Mouse (Mus musculus) midbrain, postnatal 0 days (tissue): ENCODE measurements around the gene Meis1. TPM values are rescaled to one million over a fixed set of nuclear protein-coding genes. Genes with fewer than 3 reads are reported as not detected.

Source experiments
- ATAC-seq: fragments of 200-750 bp; cut with Nextera tagmentation; 2 replicates; pipeline ENCODE4 v1.8.0; 2017; ENCODE audit warnings: moderate number of reproducible peaks, mild to moderate bottlenecking, moderate TSS enrichment, moderate library complexity; ENCODE audit not compliant: low FRiP score
- DNase-seq: peaks from one replicate; pipeline ENCODE4 v3.0.0-alpha.2; 2015; ENCODE audit warnings: low spot score
- H3K27ac ChIP-seq: fragments of 300-500 bp; sonication (generic); 2 replicates; pipeline ENCODE4 v1.5.1; 2014; ENCODE audit warnings: low read depth, mild to moderate bottlenecking, low read length, mixed read lengths
- H3K27me3 ChIP-seq: fragments of 300-500 bp; sonication (generic); 2 replicates; pipeline ENCODE4 v1.6.1; 2014; ENCODE audit warnings: low read length, control low read depth, mixed read lengths; ENCODE audit not compliant: insufficient read depth
- H3K36me3 ChIP-seq: fragments of 300-500 bp; sonication (generic); 2 replicates; pipeline ENCODE4 v1.6.1; 2014; ENCODE audit warnings: low read length, control low read depth, mixed read lengths; ENCODE audit not compliant: insufficient read depth
- H3K4me1 ChIP-seq: fragments of 300-500 bp; sonication (generic); 2 replicates; pipeline ENCODE4 v1.6.1; 2014; ENCODE audit warnings: mild to moderate bottlenecking, control low read depth, antibody characterized with exemption, low read length, mixed read lengths; ENCODE audit not compliant: insufficient read depth
- H3K4me2 ChIP-seq: fragments of 300-500 bp; sonication (generic); 2 replicates; pipeline ENCODE4 v1.6.1; 2014; ENCODE audit warnings: low read depth, mild to moderate bottlenecking, low read length, mixed read lengths; ENCODE audit not compliant: poor library complexity, severe bottlenecking
- H3K4me3 ChIP-seq: fragments of 300-500 bp; sonication (generic); 2 replicates; pipeline ENCODE4 v1.5.1; 2014; ENCODE audit warnings: low read depth, mild to moderate bottlenecking, low read length, moderate library complexity
- H3K9ac ChIP-seq: fragments of 300-500 bp; sonication (generic); replicated peaks from 2 replicates; pipeline ENCODE4 v1.6.1; 2014; ENCODE audit warnings: mild to moderate bottlenecking, low read length, moderate library complexity, mixed read lengths; ENCODE audit not compliant: poor library complexity, severe bottlenecking
- H3K9me3 ChIP-seq: fragments of 300-500 bp; sonication (generic); 2 replicates; pipeline ENCODE4 v1.6.1; 2016; ENCODE audit warnings: low read length, control low read depth
- CTCF ChIP-seq: IDR thresholded peaks from 2 replicates; pipeline ENCODE4 v1.5.1; 2016; ENCODE audit warnings: antibody characterized with exemption, mild to moderate bottlenecking
- WGBS: fragments of 180-500 bp; shearing (Covaris S2); extraction: QIAGEN DNeasy Blood & Tissue Kit; methylation state at CpG from one replicate; pipeline ENCODE4 v1.1.7; 2014; 5-methylcytosine and 5-hydroxymethylcytosine counted together
- polyA plus RNA-seq: library from polyadenylated mRNA; unstranded; fragments of >200 nt; fragmentation: Nextera tagmentation; extraction: Ambion mirVana; gene quantifications from 2 replicates; pipeline ENCODE4 v1.2.1, GENCODE M21; 2015
- total RNA-seq: library from RNA; depleted of rRNA; stranded (reverse); fragments of >200 nt; gene quantifications from 2 replicates; pipeline ENCODE4 v1.2.3, GENCODE M21; 2014

The Meis1 gene
- total and polyA plus RNA-seq, 2 experiments from 2014 or later: 16.1 to 40.1 TPM

DNA sequence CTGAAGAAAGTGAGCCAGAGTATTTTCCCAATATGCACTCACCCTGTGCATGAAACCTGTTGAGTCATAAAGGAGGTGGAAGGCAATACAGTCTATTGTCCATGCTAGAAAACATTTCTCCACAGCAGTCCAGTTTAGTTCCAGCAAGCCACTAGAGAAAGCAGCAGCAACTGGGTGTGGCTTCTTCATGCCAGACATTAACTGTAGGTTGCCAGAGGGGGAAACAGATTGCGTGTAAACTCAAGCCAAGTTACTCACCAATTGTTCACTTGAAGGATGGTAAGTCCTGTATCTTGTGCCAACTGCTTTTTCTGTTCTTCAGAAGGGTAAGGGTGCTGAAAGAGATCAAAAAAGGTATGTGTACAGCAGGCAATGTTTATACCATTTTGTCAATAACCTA, 113.4 kb downstream of the Meis1 start:
- no peaks in the 10 kb centered on the region for H3K9me3 ChIP-seq
- H3K27me3 ChIP-seq: no peaks in the 10 kb centered on the region
- no peaks in the 10 kb centered on the region for H3K4me1 ChIP-seq
- no peak overlapping the region for H3K9ac ChIP-seq
- no peak for TF ChIP-seq CTCF
- H3K36me3 ChIP-seq: no peaks in the 10 kb centered on the region
- H3K4me3 ChIP-seq: no peak overlapping the region
- DNase-seq (no peak), ATAC-seq (no peak)
- WGBS: 97% methylated on average over 1 of the region's 1 CpGs
- no peak overlapping the region for H3K27ac ChIP-seq
- H3K4me2 ChIP-seq: no peak overlapping the region

DNA sequence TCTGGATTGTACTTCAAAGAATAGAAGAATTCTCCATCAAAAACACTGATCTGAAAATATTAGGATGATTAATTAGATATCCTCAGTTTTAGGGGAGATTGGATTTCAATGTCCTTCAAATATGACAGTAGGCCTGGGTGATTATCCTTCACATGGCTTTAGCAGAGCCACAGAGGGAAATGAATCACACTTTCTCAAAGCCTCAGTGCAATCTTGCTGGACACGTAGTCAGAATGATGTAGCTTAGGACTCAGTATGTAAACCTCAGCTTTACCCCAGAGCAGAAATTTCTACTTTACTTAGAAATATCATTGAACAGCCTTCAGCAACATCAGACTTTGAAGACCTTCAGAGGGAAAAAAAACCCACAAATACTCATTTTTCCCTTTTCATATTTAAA, 113.9 kb downstream of the Meis1 start:
- Histone ChIP-seq H3K27me3 (no peaks in the 10 kb centered on the region), H3K4me3 (no peak overlapping the region), H3K27ac (no peak overlapping the region), H3K36me3 (no peaks in the 10 kb centered on the region), H3K9me3 (no peaks in the 10 kb centered on the region), H3K4me1 (no peaks in the 10 kb centered on the region), H3K4me2 (no peak overlapping the region), H3K9ac (no peak overlapping the region)
- TF ChIP-seq CTCF: no peak
- WGBS: 65% methylated on average over 1 of the region's 1 CpGs
- DNase-seq (no peak), ATAC-seq (no peak)

DNA sequence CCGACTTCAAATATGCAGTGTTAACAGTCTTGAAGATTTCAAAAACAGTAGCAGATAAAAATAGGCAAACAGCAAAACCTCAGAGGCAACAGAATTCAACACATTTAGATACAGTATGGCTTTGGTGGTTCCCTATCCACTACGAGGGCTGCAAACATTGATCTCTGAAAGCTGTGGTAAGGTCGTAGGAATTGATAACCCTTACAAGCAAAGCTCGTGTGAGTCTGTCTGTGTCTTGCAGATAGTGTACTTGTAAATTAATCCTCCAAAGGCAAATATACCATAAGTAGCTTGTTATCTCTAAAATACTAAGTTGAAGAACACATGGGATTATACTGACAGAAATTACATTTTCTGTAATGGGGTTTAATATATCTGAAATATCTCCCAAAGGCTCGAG, 114.5 kb downstream of the Meis1 start:
- no peak for DNase-seq
- Histone ChIP-seq H3K4me2 (no peak overlapping the region), H3K4me3 (no peak overlapping the region), H3K4me1 (no peaks in the 10 kb centered on the region), H3K27me3 (no peaks in the 10 kb centered on the region), H3K36me3 (no peaks in the 10 kb centered on the region), H3K9me3 (no peaks in the 10 kb centered on the region), H3K9ac (no peak overlapping the region), H3K27ac (no peak overlapping the region)
- no peak for ATAC-seq
- TF ChIP-seq CTCF: no peak
- 73% methylated on average over 5 of the region's 5 CpGs for WGBS

DNA sequence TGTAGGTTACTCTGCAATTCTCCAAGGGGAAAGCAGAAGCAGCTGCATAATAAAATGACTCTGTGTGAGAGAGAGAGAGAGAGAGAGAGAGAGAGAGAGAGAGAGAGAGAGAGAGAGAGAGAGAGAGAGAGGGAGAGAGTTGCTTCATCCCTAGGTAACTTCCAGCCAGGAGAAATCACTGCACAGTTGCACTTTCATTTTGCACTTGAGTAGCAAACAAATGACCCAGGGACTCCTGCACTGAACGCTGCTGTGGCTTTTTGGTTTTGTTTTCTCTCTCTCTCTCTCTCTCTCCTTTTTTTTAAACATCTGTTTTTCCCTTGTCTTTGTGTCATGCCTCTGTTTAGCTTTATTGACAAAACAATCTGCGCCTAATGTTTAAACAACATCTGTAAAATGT, 118.3 kb downstream of the Meis1 start:
- Histone ChIP-seq H3K4me1 (no peaks in the 10 kb centered on the region), H3K9me3 (no peaks in the 10 kb centered on the region), H3K27me3 (no peaks in the 10 kb centered on the region), H3K27ac (no peak overlapping the region), H3K9ac (no peak overlapping the region), H3K4me2 (no peak overlapping the region), H3K4me3 (no peak overlapping the region), H3K36me3 (no peaks in the 10 kb centered on the region)
- WGBS: 69% methylated on average over 2 of the region's 2 CpGs
- ATAC-seq: no peak
- TF ChIP-seq CTCF: no peak
- no peak for DNase-seq

DNA sequence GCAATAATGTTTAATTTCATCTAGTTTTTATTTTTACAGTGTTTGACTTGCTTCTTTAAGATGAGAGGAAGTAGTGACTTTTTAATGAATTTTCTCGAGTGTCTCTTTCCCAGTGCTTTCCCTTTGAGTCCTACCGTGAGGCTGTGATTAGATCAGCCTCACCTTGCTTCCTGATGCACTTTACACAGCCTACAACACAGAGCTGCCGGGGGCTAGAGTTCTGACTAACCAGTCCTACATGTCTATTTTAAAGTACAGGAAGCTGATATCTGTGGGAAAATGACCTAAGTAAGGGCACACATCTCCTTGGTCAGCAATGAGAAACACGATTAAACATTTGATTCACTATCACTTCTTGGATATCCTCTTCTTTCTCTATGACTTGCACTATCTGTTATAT, 119.9 kb downstream of the Meis1 start:
- H3K4me3 ChIP-seq: no peak overlapping the region
- TF ChIP-seq CTCF: no peak
- no peak for DNase-seq
- 78% methylated on average over 4 of the region's 4 CpGs for WGBS
- H3K27me3 ChIP-seq: no peaks in the 10 kb centered on the region
- H3K9me3 ChIP-seq: no peaks in the 10 kb centered on the region
- ATAC-seq: no peak
- H3K27ac ChIP-seq: no peak overlapping the region
- H3K4me2 ChIP-seq: no peak overlapping the region
- no peaks in the 10 kb centered on the region for H3K4me1 ChIP-seq
- no peaks in the 10 kb centered on the region for H3K36me3 ChIP-seq
- H3K9ac ChIP-seq: no peak overlapping the region

DNA sequence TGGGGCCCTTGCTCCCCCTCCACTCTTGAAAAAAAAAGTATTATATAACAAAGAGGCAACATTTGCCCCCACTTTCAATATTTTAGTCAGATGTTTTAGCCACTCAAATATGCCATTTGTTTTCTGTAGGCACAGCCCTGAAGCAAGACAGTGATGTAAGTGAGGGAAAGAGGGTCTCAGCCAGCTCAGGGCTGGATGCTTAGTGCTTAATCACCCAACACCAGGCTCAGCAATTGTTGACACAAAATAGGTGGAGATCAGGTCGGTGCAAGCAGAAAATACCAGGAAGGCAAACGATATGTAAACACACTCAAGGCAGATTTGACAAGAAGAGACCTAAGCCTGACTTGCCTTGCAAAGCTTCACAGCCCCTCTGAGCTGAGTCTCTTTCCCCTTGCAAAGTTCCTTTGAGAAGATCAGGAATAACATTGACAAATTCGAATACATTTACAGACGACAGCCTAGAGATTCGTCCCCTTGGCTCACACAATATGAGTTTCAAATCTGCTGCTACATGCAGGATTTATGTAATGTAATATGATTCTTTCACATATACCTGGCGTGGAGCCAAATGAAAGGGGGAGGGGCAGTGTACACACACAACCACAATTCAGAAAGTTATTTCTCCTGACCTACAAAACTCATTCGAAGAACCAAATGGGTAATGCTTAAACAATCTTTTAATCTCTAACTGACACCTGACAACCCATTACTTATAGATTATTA, 120.7 kb downstream of the Meis1 start:
- no peaks in the 10 kb centered on the region for H3K36me3 ChIP-seq
- no peak for TF ChIP-seq CTCF

More for the DNA sequence above, 120.7 kb downstream of the Meis1 start:
- 47% methylated on average over 7 of the region's 7 CpGs for whole genome bisulfite sequencing
- no peak overlapping the region for H3K9ac ChIP-seq
- no peaks in the 10 kb centered on the region for H3K9me3 ChIP-seq
- no peaks in the 10 kb centered on the region for H3K4me1 ChIP-seq
- no peak overlapping the region for H3K27ac ChIP-seq
- H3K4me2 ChIP-seq: no peak overlapping the region
- DNase-seq (no peak), ATAC-seq (no peak)
- no peaks in the 10 kb centered on the region for H3K27me3 ChIP-seq
- no peak overlapping the region for H3K4me3 ChIP-seq
